Mouse (Mus musculus): Measurements from ENCODE around the gene Cenpk. TPM values are rescaled to one million over a fixed set of nuclear protein-coding genes. Genes with fewer than 3 reads are reported as not detected.
A peak's percentile ranks its signal among the peaks of the same experiment; 100 is the strongest.
"Not testable (repeated sequence)": the region's sequence is repeated elsewhere in the genome, so short reads cannot be mapped to it uniquely, and the experiment has no call there.

The Cenpk gene
- 49.5 and 53.6 TPM in 2 replicates for polyA plus RNA-seq (2015; fragmentation: Nextera tagmentation; extraction: Ambion mirVana)

GRCm38 (mm10) chr13:104228384-104229066 is at the start of gene Cenpk, which contains the start of gene Ppwd1:
Gene Cenpk (plus strand): TSS chr13:104228611.
Gene Ppwd1 (minus strand): TSS chr13:104228843.
- under 1% methylated on average over 55 of the region's 55 CpGs for WGBS

GRCm38 (mm10) chr13:104178650-104179121 is 49.7 kb upstream of the Cenpk start, which contains the start of gene Trim23:
Gene Trim23 (plus strand): TSS chr13:104178797.
- H3K4me2 ChIP-seq, result peak within 1 kb of the TSS; percentile 83
- H3K36me3 ChIP-seq, result peaks cover 40% of the 10 kb centered on the region
- H3K27me3 ChIP-seq (replicated peaks), result no peaks in the 10 kb centered on the region
- peak within 1 kb of the TSS; percentile 93 for H3K9ac ChIP-seq
- peak within 1 kb of the TSS; percentile 86 for H3K27ac ChIP-seq (replicated peaks)
- WGBS, result under 1% methylated on average over 38 of the region's 38 CpGs
- H3K4me1 ChIP-seq, result peaks cover 18% of the 10 kb centered on the region
- peak; percentile 99 for ATAC-seq (ENCODE audit: extremely low read depth, insufficient number of reproducible peaks, low FRiP score, low TSS enrichment)
- H3K4me3 ChIP-seq, result peak within 1 kb of the TSS; percentile 83
- H3K9me3 ChIP-seq, result no peaks in the 10 kb centered on the region

More at GRCm38 (mm10) chr13:104228384-104229066, at the start of gene Cenpk, which contains the start of gene Ppwd1:
- peak within 1 kb of the TSS; percentile 95 for H3K27ac ChIP-seq (replicated peaks)
- peaks cover 13% of the 10 kb centered on the region for H3K36me3 ChIP-seq
- H3K4me1 ChIP-seq, result peaks cover 25% of the 10 kb centered on the region
- H3K27me3 ChIP-seq (replicated peaks), result no peaks in the 10 kb centered on the region
- peak within 1 kb of the TSS; percentile 92 for H3K9ac ChIP-seq
- ATAC-seq (ENCODE audit: extremely low read depth, insufficient number of reproducible peaks, low FRiP score, low TSS enrichment), result peak; percentile 95
- H3K9me3 ChIP-seq, result no peaks in the 10 kb centered on the region
- peak within 1 kb of the TSS; percentile 75 for H3K4me2 ChIP-seq
- H3K4me3 ChIP-seq, result peak within 1 kb of the TSS; percentile 87

GRCm38 (mm10) chr13:104179176-104179888 is 49.1 kb upstream of the Cenpk start:
- peak overlapping the region; percentile 83 for H3K4me3 ChIP-seq
- no peak for ATAC-seq (ENCODE audit: extremely low read depth, insufficient number of reproducible peaks, low FRiP score, low TSS enrichment)
- H3K27ac ChIP-seq (replicated peaks), result peak overlapping the region; percentile 82
- H3K4me1 ChIP-seq, result peaks cover 18% of the 10 kb centered on the region
- no peaks in the 10 kb centered on the region for H3K9me3 ChIP-seq
- peak overlapping the region; percentile 83 for H3K4me2 ChIP-seq
- peak overlapping the region; percentile 93 for H3K9ac ChIP-seq
- WGBS, result 10% methylated on average over 13 of the region's 13 CpGs
- no peaks in the 10 kb centered on the region for H3K27me3 ChIP-seq (replicated peaks)
- peaks cover 43% of the 10 kb centered on the region for H3K36me3 ChIP-seq

- Histone ChIP-seq H3K9ac (no peak overlapping the region), H3K27ac (replicated peaks) (no peak overlapping the region), H3K4me2 (no peak overlapping the region), H3K4me3 (no peak overlapping the region), H3K36me3 (peaks cover 69% of the 10 kb centered on the region), H3K4me1 (peaks cover 5% of the 10 kb centered on the region; the same call in 1 of the 2 replicates), H3K9me3 (no peaks in the 10 kb centered on the region), H3K27me3 (replicated peaks) (no peaks in the 10 kb centered on the region)
- 62% methylated on average over 4 of the region's 4 CpGs for WGBS
- ATAC-seq (ENCODE audit: extremely low read depth, insufficient number of reproducible peaks, low FRiP score, low TSS enrichment), result no peak
Observed at GRCm38 (mm10) chr13:104187357-104187756, 41.1 kb upstream of the Cenpk start.

GRCm38 (mm10) chr13:104195891-104196290 is 32.5 kb upstream of the Cenpk start:
- H3K4me1 ChIP-seq; H3K27ac ChIP-seq (replicated peaks); ATAC-seq (ENCODE audit: extremely low read depth, insufficient number of reproducible peaks, low FRiP score, low TSS enrichment); H3K27me3 ChIP-seq (replicated peaks); H3K4me3 ChIP-seq; H3K9ac ChIP-seq; H3K9me3 ChIP-seq; H3K4me2 ChIP-seq: not testable (repeated sequence)
- H3K36me3 ChIP-seq, result peaks cover 63% of the 10 kb centered on the region

GRCm38 (mm10) chr13:104204313-104204712 is 24.1 kb upstream of the Cenpk start:
- Histone ChIP-seq H3K4me3 (no peak overlapping the region), H3K36me3 (peaks cover 48% of the 10 kb centered on the region), H3K4me1 (no peaks in the 10 kb centered on the region), H3K9ac (no peak overlapping the region), H3K27me3 (replicated peaks) (no peaks in the 10 kb centered on the region), H3K27ac (replicated peaks) (no peak overlapping the region), H3K4me2 (no peak overlapping the region), H3K9me3 (no peaks in the 10 kb centered on the region)
- no peak for ATAC-seq (ENCODE audit: extremely low read depth, insufficient number of reproducible peaks, low FRiP score, low TSS enrichment)
- WGBS, result 69% methylated on average over 1 of the region's 1 CpGs

GRCm38 (mm10) chr13:104227478-104227877 is 933 bp upstream of the Cenpk start:
- Histone ChIP-seq H3K9me3 (no peaks in the 10 kb centered on the region), H3K36me3 (peaks cover 11% of the 10 kb centered on the region), H3K27ac (replicated peaks) (0 out of 2 replicates have a peak overlapping the region, but pooled peaks have one; percentile 12), H3K4me3 (peak overlapping the region; percentile 87), H3K9ac (peak overlapping the region; percentile 92), H3K27me3 (replicated peaks) (no peaks in the 10 kb centered on the region), H3K4me2 (peak overlapping the region; percentile 75), H3K4me1 (peaks cover 25% of the 10 kb centered on the region)
- ATAC-seq (ENCODE audit: extremely low read depth, insufficient number of reproducible peaks, low FRiP score, low TSS enrichment), result no peak
- 45% methylated on average over 3 of the region's 3 CpGs for WGBS

GRCm38 (mm10) chr13:104229181-104229580 is 770 bp downstream of the Cenpk start:
- peak overlapping the region; percentile 49; the same call in 1 of the 2 replicates for H3K27ac ChIP-seq (replicated peaks)
- 7% methylated on average over 15 of the region's 15 CpGs for WGBS
- peaks cover 13% of the 10 kb centered on the region for H3K36me3 ChIP-seq
- H3K9ac ChIP-seq, result peak overlapping the region; percentile 92
- no peak for ATAC-seq (ENCODE audit: extremely low read depth, insufficient number of reproducible peaks, low FRiP score, low TSS enrichment)
- H3K9me3 ChIP-seq, result no peaks in the 10 kb centered on the region
- H3K27me3 ChIP-seq (replicated peaks), result no peaks in the 10 kb centered on the region
- peak overlapping the region; percentile 87 for H3K4me3 ChIP-seq
- peaks cover 25% of the 10 kb centered on the region for H3K4me1 ChIP-seq
- peak overlapping the region; percentile 75 for H3K4me2 ChIP-seq

GRCm38 (mm10) chr13:104258997-104259396 is 30.6 kb downstream of the Cenpk start:
- Histone ChIP-seq H3K9me3 (no peaks in the 10 kb centered on the region), H3K4me1 (no peaks in the 10 kb centered on the region), H3K36me3 (no peaks in the 10 kb centered on the region), H3K4me2 (no peak overlapping the region), H3K27ac (replicated peaks) (no peak overlapping the region), H3K4me3 (no peak overlapping the region), H3K9ac (no peak overlapping the region), H3K27me3 (replicated peaks) (no peaks in the 10 kb centered on the region)
- ATAC-seq (ENCODE audit: extremely low read depth, insufficient number of reproducible peaks, low FRiP score, low TSS enrichment), result no peak
- WGBS, result 79% methylated on average over 3 of the region's 3 CpGs

- no peaks in the 10 kb centered on the region for H3K36me3 ChIP-seq
- H3K9ac ChIP-seq, result peak overlapping the region; percentile 89
- peak overlapping the region; percentile 69 for H3K4me3 ChIP-seq
- H3K9me3 ChIP-seq, result no peaks in the 10 kb centered on the region
- no peaks in the 10 kb centered on the region for H3K27me3 ChIP-seq (replicated peaks)
- H3K4me1 ChIP-seq, result peaks cover 5% of the 10 kb centered on the region
- 7% methylated on average over 2 of the region's 2 CpGs for WGBS
- ATAC-seq (ENCODE audit: extremely low read depth, insufficient number of reproducible peaks, low FRiP score, low TSS enrichment), result no peak
- H3K4me2 ChIP-seq, result peak overlapping the region; percentile 79
- peak overlapping the region; percentile 96 for H3K27ac ChIP-seq (replicated peaks)
Observed at GRCm38 (mm10) chr13:104285031-104285431, 56.6 kb downstream of the Cenpk start.

GRCm38 (mm10) chr13:104285737-104286311 is 57.4 kb downstream of the Cenpk start:
- peak overlapping the region; percentile 79 for H3K4me2 ChIP-seq
- no peak for ATAC-seq (ENCODE audit: extremely low read depth, insufficient number of reproducible peaks, low FRiP score, low TSS enrichment)
- 1% methylated on average over 10 of the region's 10 CpGs for WGBS

More at GRCm38 (mm10) chr13:104285737-104286311, 57.4 kb downstream of the Cenpk start:
- Histone ChIP-seq H3K4me1 (peaks cover 5% of the 10 kb centered on the region), H3K27me3 (replicated peaks) (no peaks in the 10 kb centered on the region), H3K4me3 (peak overlapping the region; percentile 69), H3K9ac (peak overlapping the region; percentile 89), H3K9me3 (no peaks in the 10 kb centered on the region), H3K36me3 (no peaks in the 10 kb centered on the region), H3K27ac (replicated peaks) (peak overlapping the region; percentile 96)

All from heart, embryonic 13.5 days (tissue).